Mouse (Mus musculus) liver, postnatal 0 days (tissue): ENCODE measurements at regions not wholly inside any gene's neighbourhood (a gene's known extent, or its start where the extent isn't known, plus 50 kb on each side); places are given as distances from the start of the nearest gene placed in this dataset.

ENCODE experiments used
- ATAC-seq: fragments of 200-750 bp; cut with Nextera tagmentation; 2 replicates; pipeline ENCODE4 v1.8.0; 2017; ENCODE audit warnings: mild to moderate bottlenecking, moderate library complexity
- DNase-seq: peaks from one replicate; pipeline ENCODE4 v3.0.0-alpha.2; 2016
- H3K27ac ChIP-seq: fragments of 300-500 bp; sonication (generic); 2 replicates; pipeline ENCODE4 v1.5.1; 2014; ENCODE audit warnings: antibody characterized with exemption, moderate library complexity, mild to moderate bottlenecking, low read depth
- H3K27me3 ChIP-seq: fragments of 300-500 bp; sonication (generic); 2 replicates; pipeline ENCODE4 v1.6.1; 2014; ENCODE audit warnings: low read length, control low read depth, mixed read lengths; ENCODE audit not compliant: insufficient read depth
- H3K36me3 ChIP-seq: fragments of 300-500 bp; sonication (generic); replicated peaks from 2 replicates; pipeline ENCODE4 v1.6.1; 2014; ENCODE audit warnings: mild to moderate bottlenecking, control low read depth, low read length, moderate library complexity, mixed read lengths; ENCODE audit not compliant: insufficient read depth
- H3K4me1 ChIP-seq: fragments of 300-500 bp; sonication (generic); 2 replicates; pipeline ENCODE4 v1.6.1; 2014; ENCODE audit warnings: antibody characterized with exemption, mild to moderate bottlenecking, control low read depth; ENCODE audit not compliant: insufficient read depth
- H3K4me2 ChIP-seq: fragments of 300-500 bp; sonication (generic); 2 replicates; pipeline ENCODE4 v1.6.1; 2014; ENCODE audit warnings: low read depth, mild to moderate bottlenecking, low read length, moderate library complexity, mixed read lengths
- H3K4me3 ChIP-seq: fragments of 300-500 bp; sonication (generic); 2 replicates; pipeline ENCODE4 v1.5.1; 2014; ENCODE audit warnings: low read depth, low read length
- H3K9ac ChIP-seq: fragments of 300-500 bp; sonication (generic); replicated peaks from 2 replicates; pipeline ENCODE4 v1.6.1; 2014; ENCODE audit warnings: mild to moderate bottlenecking, moderate library complexity
- H3K9me3 ChIP-seq: fragments of 300-500 bp; sonication (generic); 2 replicates; pipeline ENCODE4 v1.6.1; 2016; ENCODE audit warnings: mild to moderate bottlenecking, control low read depth, low read length, mixed read lengths
- CTCF ChIP-seq: sonication (generic); IDR thresholded peaks from 2 replicates; pipeline ENCODE4 v1.5.1; 2016; ENCODE audit warnings: antibody characterized with exemption, low read depth
- EP300 ChIP-seq: IDR thresholded peaks from 2 replicates; pipeline ENCODE4 v1.6.1; 2016; ENCODE audit warnings: antibody characterized with exemption, low read depth, mild to moderate bottlenecking
- WGBS: fragments of 180-500 bp; shearing (Covaris S2); extraction: QIAGEN DNeasy Blood & Tissue Kit; methylation state at CpG from one replicate; pipeline ENCODE4 v1.1.7; 2014; ENCODE audit not compliant: insufficient replicate concordance; 5-methylcytosine and 5-hydroxymethylcytosine counted together

- Histone ChIP-seq H3K9ac (no peak overlapping the region), H3K4me2 (no peak overlapping the region), H3K4me1 (no peaks in the 10 kb centered on the region), H3K36me3 (no peaks in the 10 kb centered on the region), H3K9me3 (peaks cover 2% of the 10 kb centered on the region; the same call in 1 of the 2 replicates), H3K4me3 (no peak overlapping the region), H3K27me3 (no peaks in the 10 kb centered on the region), H3K27ac (no peak overlapping the region)
- TF ChIP-seq EP300 (no peak), CTCF (no peak)
- no peak for DNase-seq
- ATAC-seq: no peak
- 35% methylated on average over 5 of the region's 5 CpGs for WGBS
Measured at GRCm38 (mm10) chr14:47986941-47987340, 133.7 kb upstream of the Peli2 start.

GRCm38 (mm10) chr14:47987392-47988075, 133.1 kb upstream of the Peli2 start:
- no peak for DNase-seq
- no peak overlapping the region for H3K4me3 ChIP-seq
- no peaks in the 10 kb centered on the region for H3K36me3 ChIP-seq
- no peak overlapping the region for H3K9ac ChIP-seq
- H3K4me2 ChIP-seq: no peak overlapping the region
- H3K4me1 ChIP-seq: no peaks in the 10 kb centered on the region
- no peaks in the 10 kb centered on the region for H3K27me3 ChIP-seq
- 70% methylated on average over 7 of the region's 7 CpGs for WGBS
- H3K27ac ChIP-seq: no peak overlapping the region
- H3K9me3 ChIP-seq: peaks cover 2% of the 10 kb centered on the region; the same call in 1 of the 2 replicates
- no peak for ATAC-seq
- TF ChIP-seq CTCF (no peak), EP300 (no peak)

- no peak for TF ChIP-seq CTCF
- 60% methylated on average over 3 of the region's 3 CpGs for WGBS
- no peak for ATAC-seq
Measured at GRCm38 (mm10) chr14:47988131-47988530, 132.5 kb upstream of the Peli2 start.

GRCm38 (mm10) chr14:47989315-47989714, 131.3 kb upstream of the Peli2 start:
- no peaks in the 10 kb centered on the region for H3K36me3 ChIP-seq
- TF ChIP-seq CTCF (no peak), EP300 (no peak)
- no peak overlapping the region for H3K4me2 ChIP-seq
- H3K27ac ChIP-seq: no peak overlapping the region
- H3K27me3 ChIP-seq: no peaks in the 10 kb centered on the region
- no peak for DNase-seq
- H3K9me3 ChIP-seq: peaks cover 2% of the 10 kb centered on the region; the same call in 1 of the 2 replicates
- no peak for ATAC-seq
- no peak overlapping the region for H3K4me3 ChIP-seq
- H3K9ac ChIP-seq: no peak overlapping the region
- H3K4me1 ChIP-seq: no peaks in the 10 kb centered on the region
- 75% methylated on average over 5 of the region's 5 CpGs for WGBS

More at GRCm38 (mm10) chr14:47988131-47988530, 132.5 kb upstream of the Peli2 start:
- no peaks in the 10 kb centered on the region for H3K36me3 ChIP-seq
- no peak overlapping the region for H3K9ac ChIP-seq
- no peak overlapping the region for H3K4me3 ChIP-seq
- no peak overlapping the region for H3K4me2 ChIP-seq
- no peaks in the 10 kb centered on the region for H3K4me1 ChIP-seq
- peaks cover 2% of the 10 kb centered on the region; the same call in 1 of the 2 replicates for H3K9me3 ChIP-seq
- H3K27ac ChIP-seq: no peak overlapping the region
- DNase-seq: no peak
- no peaks in the 10 kb centered on the region for H3K27me3 ChIP-seq

- WGBS: 74% methylated on average over 3 of the region's 3 CpGs
- no peak overlapping the region for H3K9ac ChIP-seq
- no peak overlapping the region for H3K4me3 ChIP-seq
- H3K36me3 ChIP-seq: no peaks in the 10 kb centered on the region
- ATAC-seq (no peak), DNase-seq (no peak)
- TF ChIP-seq EP300 (no peak), CTCF (no peak)
- no peaks in the 10 kb centered on the region for H3K4me1 ChIP-seq
- H3K27ac ChIP-seq: no peak overlapping the region
- no peak overlapping the region for H3K4me2 ChIP-seq
- H3K9me3 ChIP-seq: no peaks in the 10 kb centered on the region
- H3K27me3 ChIP-seq: no peaks in the 10 kb centered on the region
Measured at GRCm38 (mm10) chr14:47990716-47991115, 129.9 kb upstream of the Peli2 start.

GRCm38 (mm10) chr14:47991546-47991945, 129.1 kb upstream of the Peli2 start:
- Histone ChIP-seq H3K27me3 (no peaks in the 10 kb centered on the region), H3K4me1 (no peaks in the 10 kb centered on the region), H3K9me3 (no peaks in the 10 kb centered on the region), H3K9ac (no peak overlapping the region), H3K27ac (no peak overlapping the region), H3K4me3 (no peak overlapping the region), H3K36me3 (no peaks in the 10 kb centered on the region), H3K4me2 (no peak overlapping the region)
- no peak for ATAC-seq
- TF ChIP-seq EP300 (no peak), CTCF (no peak)
- WGBS: 87% methylated on average over 7 of the region's 7 CpGs
- no peak for DNase-seq
